Mouse (Mus musculus) MEL (cell line): ENCODE measurements at regions not wholly inside any gene's neighbourhood (a gene's known extent, or its start where the extent isn't known, plus 50 kb on each side); places are given as distances from the start of the nearest gene placed in this dataset.

Experiments
- DNase-seq: peaks from one replicate; pipeline ENCODE4 v3.0.0; 2011; ENCODE audit warnings: low read depth, low spot score
- H3K27ac ChIP-seq: 2 replicates; pipeline ENCODE4 v1.5.1; 2012; ENCODE audit warnings: low read depth, mild to moderate bottlenecking, control low read depth, low read length, moderate library complexity; ENCODE audit not compliant: control insufficient read depth
- H3K27me3 ChIP-seq, 2 experiments: fragments of 150-350 bp in 1 of 2; sonication (generic) in 1 of 2; 2 replicates each; pipeline ENCODE4 v1.6.1; 2012; ENCODE audit warnings: low read length in 2 of 2, mild to moderate bottlenecking in 2 of 2, improper control_type of control experiment in 1 of 2, moderate library complexity in 1 of 2; ENCODE audit not compliant: insufficient read depth in 2 of 2, control insufficient read depth in 1 of 2
- H3K36me3 ChIP-seq, 2 experiments: 2 replicates each; pipeline ENCODE4 v1.6.1; 2012 to 2014; ENCODE audit warnings: low read length in 2 of 2, improper control_type of control experiment in 1 of 2, inconsistent platforms in 1 of 2, mild to moderate bottlenecking in 1 of 2; ENCODE audit not compliant: insufficient read depth in 2 of 2, control insufficient read depth in 1 of 2
- H3K4me1 ChIP-seq, 2 experiments: fragments of 150-350 bp in 1 of 2; sonication (generic) in 1 of 2; 2 replicates each; pipeline ENCODE4 v1.6.1; 2012; ENCODE audit warnings: low read length in 2 of 2, improper control_type of control experiment in 1 of 2, mild to moderate bottlenecking in 1 of 2; ENCODE audit not compliant: insufficient read depth in 2 of 2, control insufficient read depth in 1 of 2
- H3K4me3 ChIP-seq, 2 experiments: fragments of 150-350 bp in 1 of 2; sonication (generic) in 1 of 2; 2 replicates each; pipeline ENCODE4 v1.5.1; 2012; ENCODE audit warnings: low read depth in 2 of 2, low read length in 2 of 2, mild to moderate bottlenecking in 2 of 2, moderate library complexity in 2 of 2, control low read depth in 1 of 2, improper control_type of control experiment in 1 of 2; ENCODE audit not compliant: control insufficient read depth in 1 of 2, insufficient read depth in 1 of 2
- H3K79me2 ChIP-seq: 2 replicates; pipeline ENCODE4 v1.6.1; 2012; ENCODE audit warnings: mild to moderate bottlenecking, low read length, moderate library complexity; ENCODE audit not compliant: control insufficient read depth, poor library complexity, insufficient read depth
- H3K9ac ChIP-seq: 2 replicates; pipeline ENCODE4 v1.6.1; 2012; ENCODE audit warnings: low read depth, mild to moderate bottlenecking, control low read depth, low read length, moderate library complexity; ENCODE audit not compliant: control insufficient read depth, poor library complexity, severe bottlenecking
- H3K9me3 ChIP-seq: fragments of 150-350 bp; sonication (generic); replicated peaks from 2 replicates; pipeline ENCODE4 v1.6.1; 2012; ENCODE audit warnings: mild to moderate bottlenecking, low read length, improper control_type of control experiment, moderate library complexity; ENCODE audit not compliant: insufficient read depth
- BHLHE40 ChIP-seq: IDR thresholded peaks from 2 replicates; pipeline ENCODE4 v1.6.1; 2012; ENCODE audit warnings: low read depth, mild to moderate bottlenecking, inconsistent platforms, low read length, improper control_type of control experiment, borderline replicate concordance
- CHD1 ChIP-seq: IDR thresholded peaks from 2 replicates; pipeline ENCODE4 v1.6.1; 2012; ENCODE audit warnings: low read depth, mild to moderate bottlenecking, inconsistent platforms, low read length, improper control_type of control experiment
- CHD2 ChIP-seq: IDR thresholded peaks from 2 replicates; pipeline ENCODE4 v1.6.1; 2011; ENCODE audit warnings: low read length, improper control_type of control experiment
- CTCF ChIP-seq, 3 experiments: IDR thresholded peaks in 2 of 3; conservative IDR thresholded peaks in 1 of 3; 2 replicates each; pipeline ENCODE4 v1.5.1; 2011 to 2012; ENCODE audit warnings: low read length in 3 of 3, low read depth in 2 of 3, mild to moderate bottlenecking in 2 of 3, improper control_type of control experiment in 1 of 3, inconsistent platforms in 1 of 3, mixed read lengths in 1 of 3, moderate library complexity in 1 of 3; ENCODE audit not compliant: control insufficient read depth in 1 of 3, insufficient read depth in 1 of 3, poor library complexity in 1 of 3, severe bottlenecking in 1 of 3
- E2F4 ChIP-seq: IDR thresholded peaks from 2 replicates; pipeline ENCODE4 v1.6.1; 2011; ENCODE audit warnings: low read depth, low read length, improper control_type of control experiment, borderline replicate concordance
- ELF1 ChIP-seq: IDR thresholded peaks from 2 replicates; pipeline ENCODE4 v1.6.1; 2014; ENCODE audit warnings: low read depth, mild to moderate bottlenecking, inconsistent platforms, low read length, improper control_type of control experiment, moderate library complexity
- ETS1 ChIP-seq: IDR thresholded peaks from 2 replicates; pipeline ENCODE4 v1.6.1; 2012; ENCODE audit warnings: low read depth, mild to moderate bottlenecking, inconsistent platforms, low read length, improper control_type of control experiment, moderate library complexity
- JUND ChIP-seq: IDR thresholded peaks from 2 replicates; pipeline ENCODE4 v1.6.1; 2011; ENCODE audit warnings: low read depth, mild to moderate bottlenecking, improper control_type of control experiment, low read length
- MAFK ChIP-seq: IDR thresholded peaks from 2 replicates; pipeline ENCODE4 v1.6.1; 2011; ENCODE audit warnings: low read depth, mild to moderate bottlenecking, low read length, improper control_type of control experiment, borderline replicate concordance
- MAX ChIP-seq: IDR thresholded peaks from 2 replicates; pipeline ENCODE4 v1.6.1; 2011; ENCODE audit warnings: low read length, improper control_type of control experiment
- MAZ ChIP-seq: IDR thresholded peaks from 2 replicates; pipeline ENCODE4 v1.6.1; 2012; ENCODE audit warnings: low read depth, mild to moderate bottlenecking, inconsistent platforms, low read length, improper control_type of control experiment
- MEF2A ChIP-seq: IDR thresholded peaks from 2 replicates; pipeline ENCODE4 v1.6.1; 2014; ENCODE audit warnings: low read depth, mild to moderate bottlenecking, inconsistent platforms, low read length, improper control_type of control experiment; ENCODE audit not compliant: poor library complexity, insufficient replicate concordance, severe bottlenecking; ENCODE audit errors: extremely low read depth
- MXI1 ChIP-seq: IDR thresholded peaks from 2 replicates; pipeline ENCODE4 v1.6.1; 2011; ENCODE audit warnings: mild to moderate bottlenecking, low read depth, low read length, improper control_type of control experiment
- MYB ChIP-seq: IDR thresholded peaks from 2 replicates; pipeline ENCODE4 v1.6.1; 2011; ENCODE audit warnings: mild to moderate bottlenecking, low read depth, low read length, improper control_type of control experiment
- NELFE ChIP-seq: IDR thresholded peaks from 2 replicates; pipeline ENCODE4 v1.6.1; 2011; ENCODE audit warnings: low read depth, low read length, improper control_type of control experiment
- POLR2A ChIP-seq, 2 experiments: IDR thresholded peaks; 2 replicates each; pipeline ENCODE4 v1.6.1; 2011 to 2012; ENCODE audit warnings: low read length in 2 of 2, mild to moderate bottlenecking in 2 of 2, control low read depth in 1 of 2, improper control_type of control experiment in 1 of 2, low read depth in 1 of 2, moderate library complexity in 1 of 2; ENCODE audit not compliant: control insufficient read depth in 1 of 2, insufficient read depth in 1 of 2, poor library complexity in 1 of 2
- POLR2AphosphoS5 ChIP-seq: IDR thresholded peaks from 2 replicates; pipeline ENCODE4 v1.6.1; 2012; ENCODE audit warnings: low read depth, borderline replicate concordance, mild to moderate bottlenecking, inconsistent platforms, low read length, moderate library complexity, mixed read lengths
- RCOR1 ChIP-seq: IDR thresholded peaks from 2 replicates; pipeline ENCODE4 v1.6.1; 2012; ENCODE audit warnings: low read depth, mild to moderate bottlenecking, inconsistent platforms, low read length, improper control_type of control experiment
- SIN3A ChIP-seq: IDR thresholded peaks from 2 replicates; pipeline ENCODE4 v1.6.1; 2012; ENCODE audit warnings: low read length, improper control_type of control experiment, inconsistent platforms
- TAL1 ChIP-seq: IDR thresholded peaks from 2 replicates; pipeline ENCODE4 v1.6.1; 2012; ENCODE audit warnings: mild to moderate bottlenecking, inconsistent platforms, low read length, moderate library complexity, mixed read lengths
- TBP ChIP-seq: IDR thresholded peaks from 2 replicates; pipeline ENCODE4 v1.8.0; 2011; ENCODE audit warnings: low read depth, low read length, improper control_type of control experiment
- UBTF ChIP-seq: IDR thresholded peaks from 2 replicates; pipeline ENCODE4 v1.6.1; 2012; ENCODE audit warnings: low read depth, mild to moderate bottlenecking, inconsistent platforms, low read length, improper control_type of control experiment, moderate library complexity, borderline replicate concordance; ENCODE audit not compliant: insufficient read depth
- USF1 ChIP-seq: IDR thresholded peaks from 2 replicates; pipeline ENCODE4 v1.6.1; 2014; ENCODE audit warnings: low read depth, mild to moderate bottlenecking, inconsistent platforms, low read length, improper control_type of control experiment, moderate library complexity
- ZC3H11A ChIP-seq: IDR thresholded peaks from 2 replicates; pipeline ENCODE4 v1.6.1; 2012; ENCODE audit warnings: low read depth, mild to moderate bottlenecking, inconsistent platforms, low read length, improper control_type of control experiment
- ZMIZ1 ChIP-seq: IDR thresholded peaks from 2 replicates; pipeline ENCODE4 v1.6.1; 2012; ENCODE audit warnings: low read depth, mild to moderate bottlenecking, inconsistent platforms, low read length, improper control_type of control experiment, moderate library complexity

DNA sequence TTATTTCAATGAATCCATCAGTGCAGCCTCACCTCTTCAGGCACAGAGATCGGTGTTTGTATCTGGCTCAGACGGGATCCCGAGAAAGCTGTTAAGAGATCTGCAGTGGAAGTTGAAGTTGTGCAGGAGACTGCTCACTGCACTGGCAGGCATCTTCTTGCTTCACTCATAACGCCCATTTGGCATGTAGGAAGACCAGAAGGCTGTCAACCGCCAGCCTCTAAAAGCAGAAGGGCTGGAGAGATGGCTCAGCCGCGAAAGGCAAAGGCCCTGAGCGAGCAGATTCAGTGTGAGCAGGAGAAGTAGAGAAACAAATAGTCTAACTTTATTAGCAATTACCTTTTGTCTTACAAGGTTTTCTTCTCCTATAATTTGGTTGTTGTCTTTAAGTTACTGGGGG is 114.3 kb upstream of the Ankrd55 start:
- H3K27ac ChIP-seq = no peak overlapping the region
- no peaks in the 10 kb centered on the region for H3K79me2 ChIP-seq
- no peak overlapping the region for H3K4me3 ChIP-seq
- no peaks in the 10 kb centered on the region for H3K27me3 ChIP-seq
- no peak for DNase-seq
- no peaks in the 10 kb centered on the region for H3K36me3 ChIP-seq
- TF ChIP-seq MEF2A = no peak
- no peak for TF ChIP-seq NELFE
- no peak for TF ChIP-seq MAX
- no peak for TF ChIP-seq CHD2
- no peak for TF ChIP-seq BHLHE40
- no peak for TF ChIP-seq RCOR1
- no peak for TF ChIP-seq ZC3H11A
- TF ChIP-seq CTCF (IDR thresholded peaks at IDR 0.05 in 2 of 3, conservative IDR thresholded peaks at IDR 0.05 in 1 of 3; ENCODE audit: control insufficient read depth in 1 of 3, insufficient read depth in 1 of 3, low read depth in 2 of 3, low read length in 3 of 3, poor library complexity in 1 of 3, severe bottlenecking in 1 of 3) = no peak
- no peak for TF ChIP-seq JUND
- no peak for TF ChIP-seq USF1
- TF ChIP-seq MAZ = no peak
- no peak for TF ChIP-seq POLR2A (IDR thresholded peaks at IDR 0.05; ENCODE audit: control insufficient read depth in 1 of 2, insufficient read depth in 1 of 2, low read depth in 1 of 2, low read length in 2 of 2, poor library complexity in 1 of 2)
- no peak for TF ChIP-seq E2F4
- TF ChIP-seq ETS1 = no peak
- no peak for TF ChIP-seq ELF1
- no peak for TF ChIP-seq MYB
- TF ChIP-seq CHD1 = no peak
- TF ChIP-seq TBP = no peak
- TF ChIP-seq POLR2AphosphoS5 = no peak
- H3K9ac ChIP-seq = no peak overlapping the region
- no peaks in the 10 kb centered on the region for H3K4me1 ChIP-seq
- no peaks in the 10 kb centered on the region for H3K9me3 ChIP-seq

GRCm38 (mm10) chr13:112178031-112178430 is 110.2 kb upstream of the Ankrd55 start:
- H3K36me3 ChIP-seq = no peaks in the 10 kb centered on the region
- no peak for TF ChIP-seq MXI1
- TF ChIP-seq SIN3A = no peak
- no peak for TF ChIP-seq UBTF
- TF ChIP-seq MAFK = no peak
- TF ChIP-seq ZMIZ1 = no peak
- TF ChIP-seq BHLHE40 = no peak
- no peak for TF ChIP-seq TAL1
- no peak for DNase-seq
- no peak overlapping the region for H3K9ac ChIP-seq
- H3K4me1 ChIP-seq = no peaks in the 10 kb centered on the region
- H3K4me3 ChIP-seq = no peak overlapping the region
- no peaks in the 10 kb centered on the region for H3K9me3 ChIP-seq
- no peak overlapping the region for H3K27ac ChIP-seq
- peaks cover 0 to 1% of the 10 kb centered on the region in 2 experiments; a peak in 1 of 4 replicates for H3K27me3 ChIP-seq
- no peaks in the 10 kb centered on the region for H3K79me2 ChIP-seq
